Comparison of ENCODE assay signal across 39 mouse cellular contexts in the genomic region with DNA sequence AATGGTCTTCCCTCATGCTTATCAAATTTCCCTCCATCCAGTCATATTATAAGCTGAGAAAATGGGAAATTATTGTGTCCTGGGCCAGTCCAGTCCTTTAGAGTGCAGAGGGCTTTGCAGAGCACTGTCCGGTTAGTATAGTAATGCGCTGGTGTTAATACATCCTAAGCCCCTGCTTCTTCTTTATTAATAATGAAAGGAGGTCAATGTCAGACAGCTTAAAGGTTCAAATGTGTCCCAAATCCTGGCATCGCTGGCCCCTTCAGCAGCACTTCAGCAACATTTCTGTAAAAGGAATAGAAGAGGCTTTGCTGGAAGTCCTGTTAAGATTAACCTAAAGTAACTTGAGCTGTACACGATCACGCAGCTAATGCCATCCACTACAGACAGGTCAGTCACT. TPM values are rescaled to one million over a fixed set of nuclear protein-coding genes. Genes with fewer than 3 reads are reported as not detected.
"Had no signal": no experiment of that assay in that cellular context is flagged by ENCODE, and none has a peak within 500 bp of the region (broad histone marks: within the 10 kb centered on the region; RNA-seq: fewer than 3 reads in every experiment).

No protein-coding gene starts in this region.

- ATAC-seq: hindbrain, embryonic 16.5 days; hindbrain, postnatal 0 days; inflammation-experienced regulatory T-cells, adult 6 months; intestine, embryonic 15.5 days; intestine, embryonic 16.5 days; intestine, postnatal 0 days had no signal

- H3K9me3 ChIP-seq: heart, embryonic 12.5 days; heart, embryonic 13.5 days; heart, embryonic 15.5 days; hindbrain, embryonic 12.5 days; hindbrain, embryonic 13.5 days; hindbrain, embryonic 15.5 days; intestine, embryonic 15.5 days; kidney, embryonic 15.5 days had no signal

- H3K4me3 ChIP-seq: heart, adult 2 months; heart, embryonic 12.5 days; heart, embryonic 13.5 days; heart, embryonic 15.5 days; hindbrain, embryonic 10.5 days; hindbrain, embryonic 12.5 days; hindbrain, embryonic 13.5 days; hindbrain, embryonic 15.5 days; intestine, embryonic 15.5 days; kidney, embryonic 15.5 days; layer of hippocampus, adult 2 months had no signal

- DNase-seq: heart, adult 2 months; heart, postnatal 10 days; heart, postnatal 14 days; heart, postnatal 36 days; heart, postnatal 4 days; kidney, adult 11 months; kidney, adult 18-20 months; kidney, adult 2 months; kidney, adult 8-10 months; kidney, adult 9 months; kidney, postnatal 10 days; kidney, postnatal 14 days; kidney, postnatal 25 days; kidney, postnatal 36 days; kidney, postnatal 4 days; layer of hippocampus, postnatal 36 days had no signal

- H3K27me3 ChIP-seq: heart, embryonic 12.5 days; heart, embryonic 13.5 days; heart, embryonic 15.5 days; hindbrain, embryonic 12.5 days; hindbrain, embryonic 13.5 days; hindbrain, embryonic 15.5 days; intestine, embryonic 15.5 days; kidney, embryonic 15.5 days had no signal

- H3K36me3 ChIP-seq: heart, embryonic 12.5 days; heart, embryonic 13.5 days; heart, embryonic 15.5 days; hindbrain, embryonic 13.5 days; hindbrain, embryonic 15.5 days; intestine, embryonic 15.5 days had no signal

- H3K9ac ChIP-seq: heart, embryonic 12.5 days; heart, embryonic 13.5 days; heart, embryonic 15.5 days; hindbrain, embryonic 12.5 days; hindbrain, embryonic 13.5 days; hindbrain, embryonic 14.5 days; hindbrain, embryonic 15.5 days; intestine, embryonic 15.5 days; kidney, embryonic 15.5 days had no signal

- H3K27ac ChIP-seq: heart, adult 2 months; heart, embryonic 13.5 days; heart, embryonic 15.5 days; hindbrain, embryonic 10.5 days; hindbrain, embryonic 12.5 days; hindbrain, embryonic 13.5 days; hindbrain, embryonic 14.5 days; hindbrain, embryonic 15.5 days; hindbrain, postnatal 0 days; intestine, embryonic 15.5 days; kidney, embryonic 15.5 days; kidney, postnatal 0 days; layer of hippocampus, adult 2 months had no signal

- H3K4me2 ChIP-seq: heart, embryonic 11.5 days; heart, embryonic 12.5 days; heart, embryonic 13.5 days; heart, embryonic 15.5 days; hindbrain, embryonic 12.5 days; hindbrain, embryonic 13.5 days; hindbrain, embryonic 14.5 days; hindbrain, embryonic 15.5 days; intestine, embryonic 15.5 days; kidney, embryonic 15.5 days had no signal

RNA-seq across cellular contexts. Expression of gene Aknad1, which starts 28.2 kb away (rescaled TPM):
- polyA plus RNA-seq: heart, embryonic 11.5 days; heart, embryonic 12.5 days; heart, embryonic 14.5 days; heart, embryonic 15.5 days; heart, embryonic 16.5 days; heart, postnatal 0 days; hindbrain, embryonic 11.5 days; hindbrain, embryonic 14.5 days; hindbrain, embryonic 15.5 days; hindbrain, embryonic 16.5 days; hindbrain, postnatal 0 days; inflammation-experienced regulatory T-cells, adult 6 months; kidney, adult 2 months; kidney, embryonic 14.5 days; kidney, postnatal 0 days had no signal
